Mouse (Mus musculus): ENCODE data around the gene Spopl.
"Not testable (repeated sequence)": the region's sequence is repeated elsewhere in the genome, so short reads cannot be mapped to it uniquely, and the experiment has no call there.

Spopl gene

DNA sequence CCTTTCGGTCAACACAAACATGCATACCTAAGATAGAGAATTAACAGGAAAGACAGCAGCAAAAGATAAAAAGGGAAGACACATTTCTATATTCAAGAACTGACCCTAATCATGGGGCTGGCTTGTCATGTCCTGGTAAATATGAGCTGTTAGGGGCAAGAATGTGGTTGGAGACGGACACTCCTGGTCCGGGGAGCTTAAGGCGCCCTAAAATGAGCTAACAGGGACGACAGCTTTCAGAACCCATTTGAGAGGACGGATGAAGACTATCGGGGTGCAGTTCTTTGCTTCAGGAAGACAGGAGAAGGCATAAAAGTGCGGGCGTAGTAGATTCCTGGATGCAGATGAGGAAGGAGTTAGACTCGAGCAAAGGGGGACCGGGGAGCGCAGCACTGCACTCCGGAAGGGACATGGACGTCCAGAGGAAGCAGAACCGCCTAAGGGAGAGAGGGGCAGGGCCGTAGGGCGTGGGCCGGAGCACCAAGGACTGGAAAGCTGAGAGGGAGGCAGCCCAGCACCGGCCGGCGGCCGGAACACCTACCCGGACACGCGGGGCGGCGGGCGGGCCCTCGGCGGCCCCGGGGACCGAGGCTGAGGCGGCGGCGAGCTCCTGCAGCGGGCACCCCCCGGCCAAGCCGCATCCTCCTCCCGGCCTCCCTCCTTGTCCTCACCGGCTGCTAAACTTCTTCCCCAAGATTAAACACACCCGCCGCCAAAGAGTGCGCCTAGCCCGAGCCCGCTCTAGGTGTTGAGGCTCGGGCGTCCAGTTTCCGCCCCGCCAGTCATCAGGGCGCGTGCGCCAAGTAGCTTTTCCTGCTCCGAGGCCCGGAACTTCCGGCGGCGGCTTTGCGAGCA, at the start of gene Spopl:
TSS of gene Spopl (minus strand) at position 805 of the 855 bp plus-strand sequence.
- in situ Hi-C loops (cut with MseI, MboI) = no loop called here

DNA sequence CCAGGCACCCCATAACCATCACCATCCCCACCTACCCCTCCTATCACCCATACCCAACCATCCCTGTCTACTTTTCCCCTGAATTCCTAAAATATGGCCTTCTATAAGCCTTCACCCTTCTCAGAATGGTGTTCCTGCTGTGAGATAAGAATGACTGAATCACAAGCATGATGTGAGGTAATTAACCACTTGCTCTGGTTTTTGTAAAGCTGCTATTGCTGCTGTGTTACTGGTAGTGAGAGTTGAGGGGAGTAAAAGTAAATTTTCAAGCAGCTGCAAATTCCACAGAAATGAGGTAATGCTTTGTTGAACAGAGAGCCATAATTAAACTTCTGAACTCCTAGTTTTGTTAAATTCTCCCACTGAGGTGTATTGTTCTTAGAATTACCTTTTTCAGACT, 48.2 kb upstream of the Spopl start:
- in situ Hi-C loops (cut with MseI, MboI) = no loop called here

DNA sequence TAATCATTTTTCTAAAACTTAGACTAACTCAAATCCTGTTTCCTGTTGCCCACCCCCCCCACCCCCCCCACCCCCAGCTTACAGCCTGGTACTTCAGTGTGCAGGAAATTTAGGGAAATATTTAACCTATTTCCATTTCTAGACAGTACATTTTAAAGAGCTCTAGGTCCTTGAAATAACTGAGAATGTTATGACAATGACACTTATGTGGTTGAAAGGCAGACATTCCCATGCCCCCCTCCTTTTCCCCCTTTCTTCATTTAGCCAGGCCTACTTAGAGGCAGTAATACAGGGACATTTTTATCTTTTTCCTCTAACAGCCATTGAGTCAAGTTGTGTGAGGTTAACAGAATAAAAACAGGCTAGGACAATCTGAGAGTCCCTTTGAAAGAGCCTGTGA, 46.1 kb upstream of the Spopl start:
- in situ Hi-C loops (cut with MseI, MboI) = no loop called here

DNA sequence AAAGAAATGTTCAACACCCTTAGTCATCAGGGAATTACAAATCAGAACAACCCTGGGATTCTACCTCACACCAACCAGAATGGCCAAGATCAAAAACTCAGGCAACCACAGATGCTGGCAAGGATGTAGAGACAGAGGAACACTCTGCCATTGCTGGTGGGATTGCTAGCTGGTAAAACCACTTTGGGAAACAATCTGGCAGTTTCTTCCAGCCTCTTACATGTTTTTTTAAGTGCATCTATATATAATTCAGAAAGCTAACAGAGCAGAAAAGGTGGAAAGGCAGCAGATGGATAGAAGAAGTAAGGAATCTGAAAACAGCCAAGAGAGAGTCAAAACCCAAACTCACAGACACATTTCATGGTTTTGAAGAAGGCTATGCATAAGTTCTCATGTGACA, 33.5 kb upstream of the Spopl start:
- in situ Hi-C loops (cut with MseI, MboI) = no loop called here

DNA sequence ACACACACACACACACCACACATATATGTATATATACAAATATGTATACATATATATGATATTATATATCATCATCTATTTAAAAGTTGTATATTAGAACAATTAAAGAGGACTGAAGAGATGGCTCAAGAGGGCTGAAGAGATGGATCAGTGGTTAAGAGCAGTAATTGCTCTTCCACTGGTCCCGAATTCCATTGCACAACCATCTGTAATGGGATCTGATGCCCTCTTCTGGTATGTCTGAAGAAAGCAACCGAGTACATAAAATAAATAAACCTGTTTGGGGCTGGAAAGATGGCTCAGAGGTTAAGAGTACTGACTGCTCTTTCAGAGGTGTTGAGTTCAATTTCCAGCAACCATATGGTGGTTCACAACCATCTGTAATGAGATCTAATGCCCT, 16.9 kb upstream of the Spopl start:
- in situ Hi-C loops (cut with MseI, MboI) = no loop called here

DNA sequence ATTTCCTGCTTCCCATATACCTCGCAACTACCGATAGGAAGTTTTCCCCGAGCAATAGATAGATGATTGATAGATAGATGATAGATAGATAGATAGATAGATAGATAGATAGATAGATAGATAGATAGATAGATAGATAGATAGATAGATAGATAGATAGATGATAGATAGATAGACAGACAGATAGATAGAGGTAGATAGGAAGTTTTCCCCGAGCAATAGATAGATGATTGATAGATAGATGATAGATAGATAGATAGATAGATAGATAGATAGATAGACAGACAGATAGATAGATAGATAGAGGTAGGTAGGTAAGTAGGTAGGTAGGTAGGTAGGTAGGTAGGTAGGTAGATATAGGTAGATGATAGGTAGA, 239 bp upstream of the Spopl start:
- in situ Hi-C loops (cut with MseI, MboI) = not testable (repeated sequence)

DNA sequence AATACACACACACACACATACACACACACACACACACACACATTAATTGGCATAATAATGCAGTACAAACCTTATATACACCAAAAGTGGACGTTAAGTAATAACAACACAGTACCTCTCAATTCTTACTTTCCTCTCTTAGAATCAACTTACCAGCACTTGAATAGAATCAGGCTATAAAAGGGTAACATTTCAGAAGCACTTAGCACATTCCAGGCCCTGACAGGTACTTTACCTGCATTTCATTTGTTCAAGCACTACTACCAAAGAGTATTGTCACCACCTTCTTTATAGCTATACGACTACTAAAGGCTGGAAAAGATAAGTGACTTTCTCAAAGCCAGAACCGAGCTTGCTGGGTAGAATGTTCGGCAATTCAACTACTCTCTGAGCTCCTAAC, 1.3 kb downstream of the Spopl start:
- in situ Hi-C loops (cut with MseI, MboI) = no loop called here

DNA sequence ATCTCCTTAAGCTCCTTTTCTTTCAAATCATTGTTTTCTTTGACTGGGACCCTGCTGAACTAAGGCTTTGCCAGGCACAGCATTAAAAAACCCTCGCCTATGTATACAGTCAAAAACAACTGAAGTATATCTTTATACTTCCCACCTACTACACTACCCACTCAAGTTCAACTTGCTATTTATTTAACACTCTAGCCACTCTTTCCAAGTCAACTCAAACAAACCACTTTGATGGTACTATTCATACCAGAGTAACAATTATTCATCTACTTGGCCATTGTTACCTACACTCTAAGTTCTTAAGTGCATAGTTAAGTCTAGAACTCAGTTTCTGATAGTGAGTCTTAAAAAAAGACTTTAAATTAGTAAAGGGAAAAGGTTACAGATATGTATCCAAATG, 3.1 kb downstream of the Spopl start:
- in situ Hi-C loops (cut with MseI, MboI) = no loop called here

DNA sequence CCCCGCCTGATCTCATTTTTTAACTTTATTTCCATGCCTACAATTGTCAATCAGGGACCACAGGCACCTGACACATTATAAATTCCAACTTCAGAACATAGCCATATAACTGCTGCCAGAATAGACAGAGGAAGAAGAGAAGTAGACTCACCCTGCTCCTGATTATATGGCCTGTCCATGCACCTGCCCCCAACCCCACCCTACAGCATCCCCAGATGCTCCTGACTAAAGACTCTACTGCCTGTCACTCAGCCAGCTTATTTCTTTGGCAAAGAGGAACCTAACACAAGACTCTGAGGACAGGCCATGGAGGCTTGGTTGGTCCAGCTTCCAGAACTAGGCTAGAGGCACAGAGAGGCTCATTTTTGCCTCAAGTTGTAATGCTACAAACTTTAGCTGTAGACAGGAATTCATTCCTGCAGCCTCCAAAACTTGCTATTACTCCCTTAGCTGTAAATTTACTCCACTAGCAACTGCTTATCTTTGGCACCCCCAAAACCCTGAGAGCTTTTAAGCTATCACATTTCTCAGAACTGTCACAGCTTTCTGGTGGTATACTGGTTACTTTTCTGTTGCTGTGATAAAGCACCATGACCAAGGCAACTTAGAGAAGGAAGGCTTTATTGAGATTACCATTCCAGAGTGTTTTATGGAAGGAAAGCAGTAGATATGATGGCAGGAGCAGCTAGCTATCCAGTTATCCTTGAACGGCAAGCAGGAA, 6.7 kb downstream of the Spopl start:
- in situ Hi-C loops (cut with MseI, MboI) = no loop called here

DNA sequence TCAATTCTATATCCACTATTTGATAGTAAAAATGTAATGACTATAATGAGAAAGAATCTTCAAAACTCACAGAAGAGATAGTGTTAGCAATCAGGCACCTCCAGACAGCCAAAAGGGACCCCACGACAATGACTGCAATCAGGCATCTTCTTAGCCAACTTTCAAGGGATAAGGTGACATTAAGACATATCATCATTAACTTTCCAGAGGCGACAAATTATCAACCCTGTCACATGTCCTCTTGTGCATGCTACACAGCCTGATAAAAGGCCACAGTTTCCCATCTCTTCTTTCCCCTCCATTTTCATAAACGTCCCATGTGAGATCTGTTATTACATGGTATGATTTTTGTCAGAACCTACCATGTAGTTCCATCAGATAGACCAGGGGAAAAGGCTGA, 9.0 kb downstream of the Spopl start:
- in situ Hi-C loops (cut with MseI, MboI) = no loop called here

DNA sequence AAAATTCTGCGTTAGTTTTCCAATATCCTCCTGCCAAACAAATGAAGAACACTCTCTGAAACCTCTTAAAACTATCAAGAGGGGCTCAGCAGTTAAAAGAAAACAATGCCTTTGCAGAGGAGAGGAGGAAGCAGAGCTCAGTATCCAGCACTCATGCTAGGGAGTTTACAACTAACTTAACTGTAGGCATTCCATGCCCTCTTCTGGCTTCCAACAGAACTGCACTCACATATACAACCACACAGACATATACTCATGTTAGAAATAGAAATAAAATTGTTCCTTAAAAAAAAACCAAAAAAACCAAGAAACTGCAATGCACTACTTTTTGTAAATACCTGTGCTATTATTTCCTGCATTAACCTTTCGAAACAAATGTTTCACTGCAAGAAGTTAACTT, 12.7 kb downstream of the Spopl start:
- in situ Hi-C loops (cut with MseI, MboI) = no loop called here

DNA sequence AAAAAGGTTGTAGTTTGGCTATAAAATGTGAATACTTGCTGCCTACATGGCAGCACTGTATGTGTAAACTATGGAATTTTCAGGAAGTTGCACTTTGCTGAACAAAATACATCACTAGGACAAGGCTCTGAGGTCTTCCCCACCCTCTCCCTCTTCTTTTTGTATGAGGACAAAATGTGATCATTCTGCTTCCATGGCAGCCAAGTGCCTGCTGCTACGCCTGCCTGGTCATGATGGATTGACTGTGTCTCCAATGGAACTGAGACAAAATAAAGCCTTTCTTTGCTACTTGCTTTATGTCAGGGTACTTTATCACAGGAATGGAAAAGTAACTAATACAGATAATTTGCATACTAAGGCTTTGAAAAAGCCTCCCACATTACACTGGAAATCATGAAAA, 20.7 kb downstream of the Spopl start:
- in situ Hi-C loops (cut with MseI, MboI) = no loop called here

DNA sequence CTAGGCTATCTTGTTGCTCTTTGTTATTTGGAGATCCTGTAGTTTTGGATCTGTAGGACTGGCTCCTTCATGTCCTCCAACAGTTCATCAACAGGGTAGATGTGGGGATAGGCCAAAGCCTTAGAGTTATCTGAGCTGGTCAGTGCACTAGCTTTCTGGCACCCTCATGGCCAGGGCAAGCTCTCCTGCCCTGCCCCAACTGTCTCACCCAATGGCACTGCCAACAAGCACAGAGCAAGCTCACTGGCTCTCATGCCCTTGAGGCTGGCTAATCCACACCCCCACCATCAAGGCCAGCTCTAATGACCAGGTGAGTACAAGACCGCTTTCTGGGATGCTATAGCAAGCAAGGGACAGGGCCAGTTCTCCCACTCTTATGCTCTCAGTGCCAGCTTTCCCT, 24.7 kb downstream of the Spopl start:
- in situ Hi-C loops (cut with MseI, MboI) = no loop called here

DNA sequence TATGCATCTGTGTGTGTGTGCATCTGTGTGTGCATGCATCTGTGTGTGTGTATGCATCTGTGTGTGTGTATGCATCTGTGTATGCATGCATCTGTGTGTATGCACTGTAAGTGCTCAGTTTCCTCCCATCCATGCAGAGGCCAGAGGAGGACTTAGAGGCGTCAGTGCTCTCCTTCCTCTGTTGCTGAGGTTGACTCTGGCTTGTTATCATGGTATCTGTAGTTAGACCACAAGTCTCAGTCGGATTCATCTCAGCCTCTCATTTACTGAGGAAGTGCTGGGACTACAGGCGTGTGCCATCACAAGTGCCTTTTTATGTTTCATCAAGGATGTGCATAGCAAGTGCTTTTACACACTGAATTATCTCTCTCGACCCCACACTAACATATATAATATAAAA, 31.9 kb downstream of the Spopl start:
- in situ Hi-C loops (cut with MseI, MboI) = no loop called here

DNA sequence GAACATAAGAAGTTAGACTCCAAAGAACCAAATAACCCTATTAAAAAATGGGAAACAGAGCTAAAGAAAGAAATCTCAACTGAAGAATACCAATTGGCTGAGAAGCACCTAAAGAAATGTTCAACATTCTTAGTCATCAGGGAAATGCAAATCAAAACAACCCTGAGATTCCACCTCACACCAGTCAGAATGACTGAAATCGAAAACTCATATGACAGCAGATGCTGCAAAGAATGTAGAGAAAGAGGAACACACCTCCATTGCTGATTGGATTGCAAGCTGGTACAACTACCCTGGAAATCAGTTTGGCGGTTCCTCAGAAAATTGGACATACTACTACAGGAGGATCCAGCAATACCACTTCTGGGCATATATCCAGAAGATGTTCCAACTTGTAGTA, 44.2 kb downstream of the Spopl start:
- in situ Hi-C loops (cut with MseI, MboI) = not testable (repeated sequence)

DNA sequence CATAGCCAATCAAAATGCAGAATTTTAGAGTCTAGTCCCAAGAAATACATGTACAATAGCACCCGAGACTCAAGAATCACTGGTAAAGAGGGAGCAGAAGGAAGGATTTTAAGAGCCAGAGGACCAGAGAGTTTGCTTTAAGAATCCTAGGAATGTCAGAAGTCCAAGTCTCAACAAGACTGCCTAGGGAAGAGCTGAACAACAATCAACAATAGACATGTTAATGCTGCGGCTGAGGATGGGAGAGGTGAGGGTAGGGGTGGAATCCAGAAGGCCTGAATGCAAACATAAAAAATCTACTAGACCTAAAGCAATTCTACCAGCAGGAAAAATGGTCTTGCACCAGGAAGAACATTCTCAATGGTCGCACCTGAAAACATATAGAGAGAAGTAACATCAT, 66.8 kb downstream of the Spopl start:
- in situ Hi-C loops (cut with MseI, MboI) = no loop called here

DNA sequence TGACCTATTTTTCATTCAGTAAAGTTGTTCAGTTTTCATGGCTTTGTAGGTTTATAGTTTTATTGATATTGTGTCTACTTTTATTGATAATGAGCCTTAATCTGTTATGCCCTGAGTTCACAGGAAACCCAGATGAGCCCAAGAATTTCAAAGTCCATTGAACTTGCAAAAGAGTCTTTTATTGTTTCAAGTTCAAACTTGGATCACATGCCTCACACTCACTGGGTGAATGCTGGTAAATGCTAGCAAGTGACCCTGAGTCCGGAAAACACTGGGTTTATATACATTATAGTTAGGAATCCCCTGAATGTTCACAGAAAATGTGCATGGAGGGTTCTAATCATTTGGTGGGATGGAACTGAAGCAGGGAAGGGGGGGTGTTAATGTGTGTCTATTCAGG, 90.2 kb downstream of the Spopl start:
- in situ Hi-C loops (cut with MseI, MboI) = no loop called here

DNA sequence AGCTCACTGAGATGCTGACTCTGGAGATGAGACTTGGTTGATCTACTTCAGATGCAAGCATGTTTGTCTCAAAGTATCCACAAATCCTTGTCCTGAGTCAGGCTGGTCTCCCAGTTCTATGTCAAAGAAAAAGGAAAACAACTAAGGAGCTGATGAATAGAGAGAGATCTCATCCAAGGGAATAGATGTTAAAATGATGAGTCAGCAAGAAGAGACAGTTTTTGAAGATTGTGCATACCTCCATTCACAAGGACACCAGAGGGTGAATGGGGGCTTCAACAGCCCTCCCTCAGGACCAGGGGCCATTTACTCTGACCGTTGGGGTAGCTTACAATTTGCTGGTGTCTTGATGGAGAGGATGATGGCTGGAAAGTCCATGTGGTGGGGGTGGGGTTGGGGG, 104.4 kb downstream of the Spopl start:
- in situ Hi-C loops (cut with MseI, MboI) = no loop called here

DNA sequence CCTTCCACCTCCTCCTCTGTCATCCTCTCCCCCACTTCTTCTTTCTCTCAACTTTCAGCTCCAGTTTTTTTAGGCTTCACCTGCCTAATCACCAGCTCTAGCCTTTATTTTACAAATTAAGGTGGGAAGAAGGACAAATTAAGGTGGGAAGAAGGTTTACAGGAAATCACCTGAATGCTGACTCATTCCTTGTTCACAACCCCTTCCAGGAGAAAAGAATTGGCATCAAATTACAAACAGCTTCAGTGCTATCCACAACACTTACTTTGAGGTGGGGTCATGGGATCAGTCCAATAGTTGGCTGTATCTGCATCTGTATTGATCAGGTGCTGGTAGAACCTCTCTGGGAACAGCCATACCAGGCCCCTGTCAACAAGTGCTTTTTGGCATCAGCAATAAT, 114.5 kb downstream of the Spopl start:
- in situ Hi-C loops (cut with MseI, MboI) = no loop called here
